Mouse (Mus musculus) midbrain, embryonic 14.5 days (tissue): ENCODE measurements at regions not wholly inside any gene's neighbourhood (a gene's known extent, or its start where the extent isn't known, plus 50 kb on each side); places are given as distances from the start of the nearest gene placed in this dataset.

Source experiments
- ATAC-seq: fragments of 200-750 bp; cut with Nextera tagmentation; 2 replicates; pipeline ENCODE4 v1.8.0; 2017; ENCODE audit warnings: moderate number of reproducible peaks, moderate library complexity; ENCODE audit not compliant: low FRiP score, low TSS enrichment
- DNase-seq: peaks from one replicate; pipeline ENCODE4 v3.0.0-alpha.2; 2015
- H3K27ac ChIP-seq: fragments of 300-500 bp; sonication (generic); replicated peaks from 2 replicates; pipeline ENCODE4 v1.5.1; 2014; ENCODE audit warnings: mild to moderate bottlenecking, low read depth, low read length, moderate library complexity
- H3K27me3 ChIP-seq: fragments of 300-500 bp; sonication (generic); 2 replicates; pipeline ENCODE4 v1.6.1; 2014; ENCODE audit warnings: low read length, control low read depth, mixed read lengths; ENCODE audit not compliant: control insufficient read depth, insufficient read depth
- H3K36me3 ChIP-seq: fragments of 300-500 bp; sonication (generic); 2 replicates; pipeline ENCODE4 v1.6.1; 2014; ENCODE audit warnings: low read length, control low read depth; ENCODE audit not compliant: control insufficient read depth, insufficient read depth
- H3K4me1 ChIP-seq: fragments of 300-500 bp; sonication (generic); 2 replicates; pipeline ENCODE4 v1.6.1; 2014; ENCODE audit warnings: mild to moderate bottlenecking, antibody characterized with exemption, low read length, control low read depth; ENCODE audit not compliant: control insufficient read depth, insufficient read depth
- H3K4me2 ChIP-seq: fragments of 300-500 bp; sonication (generic); 2 replicates; pipeline ENCODE4 v1.6.1; 2014; ENCODE audit warnings: mild to moderate bottlenecking, low read length, moderate library complexity
- H3K4me3 ChIP-seq: fragments of 300-500 bp; sonication (generic); replicated peaks from 2 replicates; pipeline ENCODE4 v1.5.1; 2014; ENCODE audit warnings: low read depth, low read length
- H3K9ac ChIP-seq: fragments of 300-500 bp; sonication (generic); replicated peaks from 2 replicates; pipeline ENCODE4 v1.6.1; 2014; ENCODE audit warnings: mild to moderate bottlenecking, low read length, moderate library complexity
- H3K9me3 ChIP-seq: fragments of 300-500 bp; sonication (generic); 2 replicates; pipeline ENCODE4 v1.6.1; 2016; ENCODE audit warnings: low read length, control low read depth, mixed read lengths; ENCODE audit not compliant: control insufficient read depth
- WGBS: fragments of 180-500 bp; shearing (Covaris S2); extraction: QIAGEN DNeasy Blood & Tissue Kit; methylation state at CpG from one replicate; pipeline ENCODE4 v1.1.7; 2014; 5-methylcytosine and 5-hydroxymethylcytosine counted together

DNA sequence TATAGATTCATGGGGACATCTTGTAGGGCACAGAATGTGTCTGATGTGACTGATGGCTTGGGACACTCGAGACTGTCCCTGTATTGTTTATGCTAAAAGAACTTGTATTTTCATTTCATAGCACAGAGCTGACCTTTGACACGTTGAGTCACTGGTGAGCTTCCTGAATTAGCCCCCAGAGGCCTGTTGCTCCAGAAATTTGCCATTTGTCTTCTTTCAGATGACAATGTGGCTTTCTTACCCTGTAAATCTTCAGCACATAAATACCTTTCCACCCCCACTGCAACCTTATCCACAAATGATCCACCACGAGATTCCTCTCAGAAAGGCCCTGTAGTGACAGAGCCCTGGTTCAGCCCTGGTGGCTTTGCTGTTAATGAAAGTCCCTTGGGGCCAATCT is 335.5 kb upstream of the Zfp637 start:
- ATAC-seq (no peak), DNase-seq (no peak)
- H3K27ac ChIP-seq = no peak overlapping the region

DNA sequence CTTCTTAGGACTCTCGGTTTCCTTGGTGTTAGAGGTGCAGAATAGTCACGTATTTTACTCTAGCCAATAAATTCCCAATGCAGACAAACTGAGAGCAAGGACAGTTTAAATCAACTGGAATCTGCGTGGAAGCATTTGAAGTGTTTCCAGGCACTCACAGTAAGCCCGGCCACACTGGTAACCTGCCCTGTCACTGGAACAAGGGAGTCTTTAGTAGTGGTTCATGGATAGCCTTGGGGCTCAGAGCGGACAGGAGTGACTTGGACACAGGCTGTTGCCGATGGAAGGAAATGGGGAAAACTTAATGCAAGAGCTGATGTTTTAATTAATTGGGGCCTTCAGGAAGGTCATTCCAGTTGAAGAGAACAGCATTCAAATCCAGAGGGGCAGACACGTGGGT is 334.4 kb upstream of the Zfp637 start:
- no peaks in the 10 kb centered on the region for H3K4me1 ChIP-seq
- H3K4me2 ChIP-seq = no peak overlapping the region
- DNase-seq (no peak), ATAC-seq (no peak)
- H3K36me3 ChIP-seq = no peaks in the 10 kb centered on the region
- H3K9me3 ChIP-seq = no peaks in the 10 kb centered on the region
- 78% methylated on average over 7 of the region's 7 CpGs for whole genome bisulfite sequencing
- H3K27ac ChIP-seq = no peak overlapping the region
- no peaks in the 10 kb centered on the region for H3K27me3 ChIP-seq
- H3K4me3 ChIP-seq = no peak overlapping the region
- H3K9ac ChIP-seq = no peak overlapping the region

More for the DNA sequence above, 335.5 kb upstream of the Zfp637 start:
- H3K9me3 ChIP-seq = no peaks in the 10 kb centered on the region
- 74% methylated on average over 3 of the region's 3 CpGs for WGBS
- no peak overlapping the region for H3K9ac ChIP-seq
- no peaks in the 10 kb centered on the region for H3K27me3 ChIP-seq
- no peak overlapping the region for H3K4me2 ChIP-seq
- no peaks in the 10 kb centered on the region for H3K4me1 ChIP-seq
- no peaks in the 10 kb centered on the region for H3K36me3 ChIP-seq
- no peak overlapping the region for H3K4me3 ChIP-seq

DNA sequence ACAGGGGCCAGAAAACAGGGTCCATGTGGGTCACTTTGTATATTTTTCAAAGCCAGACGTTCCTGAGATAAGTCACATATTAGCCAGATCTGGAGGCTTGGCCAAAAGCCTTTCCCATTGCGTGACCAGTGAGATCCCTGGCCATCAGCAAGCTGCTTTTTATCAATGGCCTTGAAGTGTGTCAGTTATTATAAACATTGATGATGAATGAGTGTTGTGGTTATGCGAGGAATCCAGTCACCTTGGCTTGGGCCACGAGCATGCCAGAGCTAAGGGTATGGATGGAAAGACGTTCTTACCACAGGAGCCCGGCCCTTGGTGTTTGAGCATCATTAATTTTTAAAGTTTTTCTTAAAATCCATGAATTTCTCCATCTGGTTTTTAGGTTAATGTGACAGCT is 332.1 kb upstream of the Zfp637 start:
- H3K4me1 ChIP-seq = no peaks in the 10 kb centered on the region
- no peaks in the 10 kb centered on the region for H3K27me3 ChIP-seq
- H3K36me3 ChIP-seq = no peaks in the 10 kb centered on the region
- no peaks in the 10 kb centered on the region for H3K9me3 ChIP-seq
- no peak overlapping the region for H3K9ac ChIP-seq
- ATAC-seq (no peak), DNase-seq (no peak)
- no peak overlapping the region for H3K4me3 ChIP-seq
- H3K27ac ChIP-seq = no peak overlapping the region
- no peak overlapping the region for H3K4me2 ChIP-seq
- WGBS = 89% methylated on average over 6 of the region's 6 CpGs

DNA sequence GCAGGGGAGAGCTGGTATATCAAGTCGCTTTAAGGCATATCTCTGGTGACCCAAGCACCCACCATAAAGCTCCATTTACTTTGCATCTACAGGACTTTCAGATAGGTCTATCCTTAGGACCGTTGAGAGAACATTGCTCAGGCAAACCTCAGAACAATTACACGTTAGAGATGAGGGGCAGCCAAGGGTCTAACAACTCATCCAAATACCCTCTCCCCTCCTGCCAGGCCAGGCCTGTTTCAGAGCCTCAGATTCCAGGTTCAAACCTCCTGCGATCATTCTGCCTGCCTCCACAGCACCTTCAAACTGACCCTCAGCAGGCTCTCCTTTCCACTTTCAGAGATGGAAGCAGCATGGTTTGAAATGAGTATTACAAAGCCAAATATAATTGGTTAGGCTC is 331.0 kb upstream of the Zfp637 start:
- H3K4me2 ChIP-seq = no peak overlapping the region
- no peak overlapping the region for H3K4me3 ChIP-seq
- H3K4me1 ChIP-seq = no peaks in the 10 kb centered on the region
- H3K27ac ChIP-seq = no peak overlapping the region
- ATAC-seq = no peak
- H3K9ac ChIP-seq = no peak overlapping the region
- no peaks in the 10 kb centered on the region for H3K36me3 ChIP-seq
- no peaks in the 10 kb centered on the region for H3K9me3 ChIP-seq
- no peak for DNase-seq
- WGBS = 97% methylated on average over 4 of the region's 4 CpGs
- no peaks in the 10 kb centered on the region for H3K27me3 ChIP-seq

DNA sequence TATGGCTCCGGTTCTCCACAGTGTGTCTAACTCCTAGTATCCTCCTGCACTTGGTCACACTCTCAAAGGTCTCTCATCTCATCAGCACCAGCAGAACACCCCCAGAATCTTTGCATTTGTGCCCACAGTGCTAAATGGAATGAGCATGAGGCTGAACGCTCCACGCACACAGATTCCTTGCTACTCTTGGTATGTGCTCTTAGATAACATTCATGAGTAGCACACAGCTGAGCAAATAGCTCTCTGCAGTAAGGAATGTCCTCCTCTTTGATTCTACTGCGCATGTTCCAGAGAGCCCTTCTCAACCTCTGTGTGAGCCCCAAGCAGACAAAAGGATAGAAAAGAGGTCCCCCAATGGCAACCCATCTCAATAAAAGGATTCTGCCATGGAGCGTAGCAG is 326.1 kb upstream of the Zfp637 start:
- DNase-seq = no peak
- no peak overlapping the region for H3K9ac ChIP-seq
- no peaks in the 10 kb centered on the region for H3K27me3 ChIP-seq
- no peak overlapping the region for H3K4me2 ChIP-seq
- no peak overlapping the region for H3K4me3 ChIP-seq
- H3K27ac ChIP-seq = no peak overlapping the region
- H3K9me3 ChIP-seq = no peaks in the 10 kb centered on the region
- ATAC-seq = no peak
- WGBS = 88% methylated on average over 5 of the region's 5 CpGs
- no peaks in the 10 kb centered on the region for H3K4me1 ChIP-seq
- no peaks in the 10 kb centered on the region for H3K36me3 ChIP-seq

DNA sequence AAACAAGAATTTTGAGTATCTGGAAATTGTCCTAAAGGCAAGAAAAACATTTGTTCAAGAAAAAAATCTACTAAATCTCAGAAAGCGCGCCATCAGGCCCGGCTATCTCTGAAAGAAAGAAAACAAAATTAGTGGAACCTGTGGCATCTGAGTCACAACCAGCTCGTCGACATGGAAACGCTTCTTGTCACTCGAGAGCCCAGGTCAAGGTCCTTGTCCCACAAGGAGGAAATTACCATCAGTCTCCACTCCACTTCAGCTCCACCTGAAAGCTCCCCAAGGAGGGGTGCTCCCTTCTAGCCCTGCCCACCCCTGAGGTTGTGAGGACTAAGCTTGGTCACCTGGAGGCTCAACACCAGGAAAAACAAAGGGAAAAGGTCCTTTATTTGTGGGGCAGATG is 324.1 kb upstream of the Zfp637 start:
- Histone ChIP-seq H3K9ac (no peak overlapping the region), H3K4me1 (no peaks in the 10 kb centered on the region), H3K27me3 (no peaks in the 10 kb centered on the region), H3K9me3 (no peaks in the 10 kb centered on the region), H3K4me3 (no peak overlapping the region), H3K27ac (no peak overlapping the region), H3K4me2 (no peak overlapping the region), H3K36me3 (no peaks in the 10 kb centered on the region)
- 84% methylated on average over 7 of the region's 7 CpGs for WGBS
- no peak for ATAC-seq
- no peak for DNase-seq

DNA sequence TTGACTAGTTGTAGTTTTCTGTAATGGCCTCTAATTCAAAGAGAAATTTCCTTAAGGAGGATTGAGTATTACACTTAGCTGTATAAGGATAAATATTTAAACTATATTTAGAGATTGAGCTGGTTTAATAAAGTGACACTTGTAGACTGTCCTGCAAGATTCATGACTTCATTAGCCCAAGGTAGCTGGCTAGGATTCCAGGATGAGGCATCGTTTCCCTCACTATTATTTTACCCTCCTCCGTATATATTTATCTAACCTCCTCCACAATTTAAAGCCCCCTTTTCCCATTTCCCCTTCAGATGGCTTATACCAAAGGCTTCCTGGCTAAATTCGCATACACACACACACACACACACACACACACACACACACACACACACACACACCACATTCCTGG is 322.0 kb upstream of the Zfp637 start:
- Histone ChIP-seq H3K9ac (no peak overlapping the region), H3K27ac (no peak overlapping the region), H3K36me3 (no peaks in the 10 kb centered on the region), H3K4me1 (no peaks in the 10 kb centered on the region), H3K27me3 (no peaks in the 10 kb centered on the region), H3K4me2 (no peak overlapping the region), H3K4me3 (no peak overlapping the region), H3K9me3 (no peaks in the 10 kb centered on the region)
- DNase-seq = no peak
- WGBS = 89% methylated on average over 3 of the region's 3 CpGs
- no peak for ATAC-seq

DNA sequence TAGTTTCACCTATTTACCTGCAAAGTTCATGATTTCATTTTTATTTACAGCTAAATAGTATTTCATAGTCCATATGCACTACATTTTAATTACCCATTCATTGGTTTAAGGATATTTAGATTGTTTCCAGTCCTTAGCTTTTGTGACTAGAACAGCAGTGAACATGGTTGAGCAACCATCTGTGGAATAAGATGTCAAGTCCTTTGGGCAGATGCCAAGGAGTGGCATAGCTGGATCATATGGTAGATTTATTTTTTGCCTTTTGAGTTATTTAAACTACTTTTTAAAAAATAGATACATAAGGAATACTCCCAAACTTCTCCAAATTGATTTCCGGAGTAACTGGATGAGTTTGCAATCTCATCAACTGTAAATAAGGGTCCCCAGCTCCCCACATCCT is 321.5 kb upstream of the Zfp637 start:
- no peak for DNase-seq
- Histone ChIP-seq H3K27ac (no peak overlapping the region), H3K4me3 (no peak overlapping the region), H3K9me3 (no peaks in the 10 kb centered on the region), H3K4me1 (no peaks in the 10 kb centered on the region), H3K27me3 (no peaks in the 10 kb centered on the region), H3K9ac (no peak overlapping the region), H3K36me3 (no peaks in the 10 kb centered on the region), H3K4me2 (no peak overlapping the region)
- 95% methylated on average over 1 of the region's 1 CpGs for WGBS
- ATAC-seq = no peak

DNA sequence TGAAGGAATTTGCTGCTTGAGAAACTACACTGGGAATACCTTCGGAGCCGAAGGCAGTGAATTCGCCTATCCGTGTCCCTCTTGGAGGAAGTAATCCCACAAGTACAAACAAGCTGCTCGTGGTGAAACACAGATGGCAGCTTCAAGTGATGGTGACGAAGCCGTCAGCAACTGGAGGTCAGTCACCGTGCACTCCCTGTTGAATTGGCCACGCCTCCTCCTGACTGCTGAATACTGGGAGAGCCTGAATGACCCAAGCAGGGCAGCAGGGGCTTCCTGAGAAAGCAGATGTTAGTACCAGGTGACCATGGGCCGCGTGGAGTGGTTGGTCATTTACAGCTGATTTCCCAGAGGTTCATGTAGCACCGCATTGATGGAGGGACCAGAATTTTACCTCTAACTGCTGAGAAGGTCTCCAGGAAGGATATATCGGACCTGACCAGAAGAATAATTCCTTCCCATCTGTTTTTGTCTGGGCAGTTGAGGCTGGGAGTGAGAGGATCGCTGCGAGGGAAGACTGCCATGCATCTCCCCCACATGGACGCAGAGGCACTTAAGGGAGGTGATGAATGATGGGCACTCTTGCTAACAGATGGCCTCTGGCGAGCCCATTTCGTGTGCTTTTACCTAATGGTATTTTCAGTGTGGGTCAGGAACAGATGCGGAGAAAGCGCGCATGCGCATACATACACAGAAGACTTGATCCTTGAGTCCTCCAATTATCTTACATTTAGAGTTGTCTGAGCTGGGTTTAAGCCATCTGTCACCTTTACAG is 314.6 kb upstream of the Zfp637 start:
- ATAC-seq = no peak
- Histone ChIP-seq H3K4me3 (no peak overlapping the region), H3K27me3 (no peaks in the 10 kb centered on the region), H3K4me2 (no peak overlapping the region), H3K36me3 (no peaks in the 10 kb centered on the region), H3K4me1 (no peaks in the 10 kb centered on the region), H3K9ac (no peak overlapping the region), H3K9me3 (no peaks in the 10 kb centered on the region), H3K27ac (no peak overlapping the region)
- whole genome bisulfite sequencing = 77% methylated on average over 22 of the region's 22 CpGs
- no peak for DNase-seq
